Mouse (Mus musculus) layer of hippocampus, postnatal 25 days (tissue): ENCODE results near the gene Nrde2. TPM values are rescaled to one million over a fixed set of nuclear protein-coding genes. Genes with fewer than 3 reads are reported as not detected.

ENCODE experiments used
- total RNA-seq, 2 experiments: library from RNA; stranded (reverse); gene quantifications; 2 replicates each; pipeline ENCODE4 v1.2.3; 2021

Gene Nrde2
- total RNA-seq, 2 experiments from 2014 or later, result 19.4 to 21.7 TPM

Other genes with a start within 250 kb of the Nrde2 start
- gene Kcnk13, start 195.2 kb downstream of the Nrde2 start, total RNA-seq, result 1 to 10 TPM; 6.8 to 6.9 TPM
- gene Psmc1, start 49.5 kb downstream of the Nrde2 start, total RNA-seq, result 100 to 1,000 TPM; 171 to 205 TPM
- gene Calm1, start 39.8 kb upstream of the Nrde2 start, total RNA-seq, result 1,000 to 10,000 TPM; 1,915 to 2,063 TPM